Comparison of ENCODE assay signal across 9 mouse cellular contexts in genomic region chr12:59039162-59039970, GRCm38 (mm10). TPM values are rescaled to one million over a fixed set of nuclear protein-coding genes. Genes with fewer than 3 reads are reported as not detected.
A peak's percentile ranks its signal among the peaks of the same experiment; 100 is the strongest.
DNase-seq lines count a peak whose midpoint lies in the region; ATAC-seq and TF ChIP-seq lines count a peak whose summit lies in the region.
"Had no signal": no experiment of that assay in that cellular context is flagged by ENCODE, and none has a peak within 500 bp of the region (broad histone marks: within the 10 kb centered on the region; RNA-seq: fewer than 3 reads in every experiment).

No protein-coding gene starts in this region.

- intact Hi-C loops in heart, postnatal 25 days (cut with DNase I): no loop called here

- H3K36me3 ChIP-seq in heart, embryonic 15.5 days: peaks cover 18% of the 10 kb centered on the region
- peaks cover 24% of the 10 kb centered on the region for H3K36me3 ChIP-seq in E14TG2a.4 (ENCODE audit: insufficient read depth, low read length)
- H3K36me3 ChIP-seq in embryonic facial prominence, embryonic 15.5 days: peaks cover 24% of the 10 kb centered on the region
- H3K36me3 ChIP-seq in liver, embryonic 14.5 days (replicated peaks; ENCODE audit: control insufficient read depth, insufficient read depth, low read depth): peaks cover 12% of the 10 kb centered on the region

- ATAC-seq in heart, embryonic 15.5 days (replicated peaks; ENCODE audit: insufficient number of reproducible peaks, insufficient read depth, low FRiP score, low read depth): no peak
- 0 out of 2 replicates have a peak, but pooled peaks have one; percentile 39 for ATAC-seq in embryonic facial prominence, embryonic 15.5 days (ENCODE audit: insufficient number of reproducible peaks, low FRiP score, low TSS enrichment, low read depth)
- ATAC-seq in liver, embryonic 14.5 days (ENCODE audit: insufficient read depth): no peak

- no peaks in the 10 kb centered on the region for H3K9me3 ChIP-seq in heart, embryonic 15.5 days (replicated peaks)
- no peaks in the 10 kb centered on the region for H3K9me3 ChIP-seq in E14TG2a.4 (ENCODE audit: low read length)
- no peaks in the 10 kb centered on the region for H3K9me3 ChIP-seq in embryonic facial prominence, embryonic 15.5 days (replicated peaks)
- no peaks in the 10 kb centered on the region for H3K9me3 ChIP-seq in liver, embryonic 14.5 days (ENCODE audit: control insufficient read depth, low read length)

- peak overlapping the region; percentile 22; the same call in 1 of the 2 replicates for H3K4me3 ChIP-seq in heart, embryonic 15.5 days
- H3K4me3 ChIP-seq in E14TG2a.4 (replicated peaks; ENCODE audit: low read length): 0 out of 2 replicates have a peak overlapping the region, but pooled peaks have one; percentile 41
- no peak overlapping the region for H3K4me3 ChIP-seq in embryonic facial prominence, embryonic 15.5 days (replicated peaks)
- no peak overlapping the region for H3K4me3 ChIP-seq in liver, embryonic 14.5 days (ENCODE audit: insufficient read depth in 1 of 2, low read depth in 2 of 2, low read length in 2 of 2)

- H3K27me3 ChIP-seq in heart, embryonic 15.5 days: no peaks in the 10 kb centered on the region
- H3K27me3 ChIP-seq in E14TG2a.4 (ENCODE audit: insufficient read depth, low read length): no peaks in the 10 kb centered on the region
- H3K27me3 ChIP-seq in embryonic facial prominence, embryonic 15.5 days: no peaks in the 10 kb centered on the region
- no peaks in the 10 kb centered on the region for H3K27me3 ChIP-seq in liver, embryonic 14.5 days (ENCODE audit: control insufficient read depth, insufficient read depth, low read length)
- H3K27me3 ChIP-seq: Patski had no signal

- no peak for DNase-seq in heart, postnatal 25 days (ENCODE audit: low spot score)
- DNase-seq in liver, embryonic 14.5 days (ENCODE audit: low read depth in 3 of 3, low spot score in 3 of 3): no peak
- DNase-seq in right cerebral cortex, adult 2 months (ENCODE audit: low spot score in 2 of 2): no peak
- DNase-seq in ovary, postnatal 10 days (ENCODE audit: low spot score): no peak
- no peak for DNase-seq in layer of hippocampus, adult 11-12 months (ENCODE audit: low spot score)

- TF ChIP-seq CTCF in E14TG2a.4 (conservative IDR thresholded peaks at IDR 0.05; ENCODE audit: low read length): no peak
- TF ChIP-seq CTCF in liver, embryonic 14.5 days (IDR thresholded peaks at IDR 0.05; ENCODE audit: low read depth): no peak

- H3K4me1 ChIP-seq in heart, embryonic 15.5 days (replicated peaks): 0 out of 2 replicates have a peak, but pooled peaks cover 6% of the 10 kb centered on the region
- H3K4me1 ChIP-seq in E14TG2a.4 (replicated peaks; ENCODE audit: low read depth, low read length): peaks cover 11% of the 10 kb centered on the region
- 0 out of 2 replicates have a peak, but pooled peaks cover 3% of the 10 kb centered on the region for H3K4me1 ChIP-seq in embryonic facial prominence, embryonic 15.5 days
- peaks cover 0 to 7% of the 10 kb centered on the region in 2 experiments; a peak in 2 of 4 replicates for H3K4me1 ChIP-seq in liver, embryonic 14.5 days (replicated peaks; ENCODE audit: control insufficient read depth in 2 of 2, insufficient read depth in 2 of 2, low read length in 1 of 2)

- H3K9ac ChIP-seq in heart, embryonic 15.5 days: peak overlapping the region; percentile 44; the same call in 1 of the 2 replicates
- no peak overlapping the region for H3K9ac ChIP-seq in embryonic facial prominence, embryonic 15.5 days
- no peak overlapping the region for H3K9ac ChIP-seq in liver, embryonic 14.5 days (replicated peaks)

- peak overlapping the region; percentile 42; the same call in 1 of the 2 replicates for H3K4me2 ChIP-seq in heart, embryonic 15.5 days
- peak overlapping the region; percentile 21; the same call in 1 of the 2 replicates for H3K4me2 ChIP-seq in embryonic facial prominence, embryonic 15.5 days (replicated peaks)
- peak overlapping the region; percentile 43 for H3K4me2 ChIP-seq in liver, embryonic 14.5 days (ENCODE audit: low read depth)

- TF ChIP-seq EP300 in liver, embryonic 14.5 days (IDR thresholded peaks at IDR 0.05; ENCODE audit: low read depth): no peak

- WGBS in heart, embryonic 15.5 days: 73% methylated on average over 10 of the region's 10 CpGs
- WGBS in embryonic facial prominence, embryonic 15.5 days: 68% methylated on average over 10 of the region's 10 CpGs
- 63% methylated on average over 10 of the region's 10 CpGs for WGBS in liver, embryonic 14.5 days (ENCODE audit: insufficient replicate concordance)

- peak overlapping the region; percentile 85 for H3K27ac ChIP-seq in heart, embryonic 15.5 days
- peak overlapping the region; percentile 80; the same call in 1 of the 2 replicates for H3K27ac ChIP-seq in embryonic facial prominence, embryonic 15.5 days (replicated peaks)
- H3K27ac ChIP-seq in liver, embryonic 14.5 days: peak overlapping the region; percentile 88

RNA-seq across cellular contexts. Expression of gene Trappc6b, which starts 21.9 kb away (rescaled TPM):
- 83.2 and 85.5 TPM in 2 replicates for polyA plus RNA-seq in heart, embryonic 15.5 days (2015; fragmentation: Nextera tagmentation; extraction: Ambion mirVana)
- 10 to 100 TPM; 64.8 to 67.3 TPM for total RNA-seq in heart, postnatal 25 days (2021)
- polyA plus RNA-seq in embryonic facial prominence, embryonic 15.5 days (2015; fragmentation: Nextera tagmentation; extraction: Ambion mirVana): 88.8 and 92.8 TPM in 2 replicates
- polyA plus RNA-seq in liver, embryonic 14.5 days (2012; rRNA removed): 26.8 and 36.4 TPM in 2 replicates
- 32.3 and 34.3 TPM in 2 replicates for polyA plus RNA-seq in liver, embryonic 14.5 days (2014; fragmentation: Nextera tagmentation; extraction: Ambion mirVana)

RNA-seq across cellular contexts. Expression of gene Gemin2, which starts 26.2 kb away (rescaled TPM):
- polyA plus RNA-seq in heart, embryonic 15.5 days (2015; fragmentation: Nextera tagmentation; extraction: Ambion mirVana): 17.9 and 20.8 TPM in 2 replicates
- total RNA-seq in heart, postnatal 25 days (2021): 1 to 10 TPM; 6.1 to 6.5 TPM
- polyA plus RNA-seq in embryonic facial prominence, embryonic 15.5 days (2015; fragmentation: Nextera tagmentation; extraction: Ambion mirVana): 23.6 and 26.4 TPM in 2 replicates
- 7.6 and 10.2 TPM in 2 replicates for polyA plus RNA-seq in liver, embryonic 14.5 days (2012; rRNA removed)
- polyA plus RNA-seq in liver, embryonic 14.5 days (2014; fragmentation: Nextera tagmentation; extraction: Ambion mirVana): 14.3 and 14.5 TPM in 2 replicates

RNA-seq across cellular contexts. Expression of gene Pnn, which starts 27.3 kb away (rescaled TPM):
- polyA plus RNA-seq in heart, embryonic 15.5 days (2015; fragmentation: Nextera tagmentation; extraction: Ambion mirVana): 59.4 and 63.0 TPM in 2 replicates
- total RNA-seq in heart, postnatal 25 days (2021): 10 to 100 TPM; 20.0 to 25.4 TPM
- polyA plus RNA-seq in embryonic facial prominence, embryonic 15.5 days (2015; fragmentation: Nextera tagmentation; extraction: Ambion mirVana): 93.2 and 101 TPM in 2 replicates
- polyA plus RNA-seq in liver, embryonic 14.5 days (2012; rRNA removed): 19.2 and 43.8 TPM in 2 replicates
- polyA plus RNA-seq in liver, embryonic 14.5 days (2014; fragmentation: Nextera tagmentation; extraction: Ambion mirVana): 27.3 and 29.9 TPM in 2 replicates

RNA-seq across cellular contexts. Expression of gene Sec23a, which starts 27.5 kb away (rescaled TPM):
- 57.8 and 63.2 TPM in 2 replicates for polyA plus RNA-seq in heart, embryonic 15.5 days (2015; fragmentation: Nextera tagmentation; extraction: Ambion mirVana)
- total RNA-seq in heart, postnatal 25 days (2021): 10 to 100 TPM; 38.1 to 45.1 TPM
- 85.1 and 87.9 TPM in 2 replicates for polyA plus RNA-seq in embryonic facial prominence, embryonic 15.5 days (2015; fragmentation: Nextera tagmentation; extraction: Ambion mirVana)
- polyA plus RNA-seq in liver, embryonic 14.5 days (2012; rRNA removed): 8.0 and 10.6 TPM in 2 replicates
- 23.7 and 25.1 TPM in 2 replicates for polyA plus RNA-seq in liver, embryonic 14.5 days (2014; fragmentation: Nextera tagmentation; extraction: Ambion mirVana)

RNA-seq across cellular contexts. Expression of gene Mia2, which starts 56.2 kb away (rescaled TPM):
- 39.6 and 44.8 TPM in 2 replicates for polyA plus RNA-seq in heart, embryonic 15.5 days (2015; fragmentation: Nextera tagmentation; extraction: Ambion mirVana)
- total RNA-seq in heart, postnatal 25 days (2021): 10 to 100 TPM; 86.1 to 96.0 TPM
- 58.2 and 59.0 TPM in 2 replicates for polyA plus RNA-seq in embryonic facial prominence, embryonic 15.5 days (2015; fragmentation: Nextera tagmentation; extraction: Ambion mirVana)
- 26.9 and 31.7 TPM in 2 replicates for polyA plus RNA-seq in liver, embryonic 14.5 days (2012; rRNA removed)
- 42.6 and 43.4 TPM in 2 replicates for polyA plus RNA-seq in liver, embryonic 14.5 days (2014; fragmentation: Nextera tagmentation; extraction: Ambion mirVana)

Comparison
In these comparisons a context has a peak if more than half of its experiments do, and no peak if none do; other contexts are left out.
1. H3K4me3 ChIP-seq: peak in heart, embryonic 15.5 days (single experiment) and E14TG2a.4 (single experiment); none in embryonic facial prominence, embryonic 15.5 days (single experiment) and liver, embryonic 14.5 days (0 of 2).
2. Peak in every context shown above with its lines, with median percentiles within 50 percentile points of each other: H3K27ac ChIP-seq and H3K4me2 ChIP-seq.